8 mouse cellular contexts compared by ENCODE assay signal in genomic region chr4:106837964-106838363, GRCm38 (mm10). TPM values are rescaled to one million over a fixed set of nuclear protein-coding genes. Genes with fewer than 3 reads are reported as not detected.
DNase-seq lines count a peak whose midpoint lies in the region; ATAC-seq lines count a peak whose summit lies in the region.

No protein-coding gene starts in this region.

- peak; percentile 88 for DNase-seq in NIH3T3 (ENCODE audit: low read depth)
- DNase-seq in cerebellum, adult 9-11 months = peak; percentile 73
- peak; percentile 55 to 65 for DNase-seq in frontal cortex, postnatal 14 days (ENCODE audit: low spot score in 2 of 2)
- DNase-seq in hindbrain, embryonic 10.5 days (ENCODE audit: low spot score) = peak; percentile 74
- peak; percentile 57 to 70 for DNase-seq in layer of hippocampus, postnatal 14 days (ENCODE audit: low spot score in 2 of 2)
- peak; percentile 76 to 90 for DNase-seq in lung, postnatal 4 days
- DNase-seq in skeletal muscle tissue, adult 2 months (ENCODE audit: low read depth, low spot score) = peak; percentile 46

- H3K4me3 ChIP-seq in hindbrain, embryonic 10.5 days = peak overlapping the region; percentile 41

- H3K4me1 ChIP-seq in hindbrain, embryonic 10.5 days (replicated peaks) = peaks cover 73% of the 10 kb centered on the region

- 0% methylated on average over 17 of the region's 18 CpGs for WGBS in hindbrain, embryonic 10.5 days

- peak overlapping the region; percentile 98 for H3K27ac ChIP-seq in hindbrain, embryonic 10.5 days

- no peaks in the 10 kb centered on the region for H3K9me3 ChIP-seq in hindbrain, embryonic 10.5 days

- ATAC-seq in monocyte, adult 5-6 weeks (replicated peaks; ENCODE audit: insufficient number of reproducible peaks, low FRiP score, low TSS enrichment, poor library complexity, severe bottlenecking) = no peak

- H3K36me3 ChIP-seq in hindbrain, embryonic 10.5 days = no peaks in the 10 kb centered on the region

- peaks cover 15% of the 10 kb centered on the region for H3K27me3 ChIP-seq in hindbrain, embryonic 10.5 days (ENCODE audit: insufficient read depth, poor library complexity, severe bottlenecking)

RNA-seq across cellular contexts. Expression of gene Acot11, which starts 33.2 kb away (rescaled TPM):
- 1.8 and 2.2 TPM in 2 replicates for polyA plus RNA-seq in hindbrain, embryonic 10.5 days (2016; fragmentation: Nextera tagmentation; extraction: Ambion mirVana)
- 10 to 100 TPM; 43.7 to 53.3 TPM for total RNA-seq in layer of hippocampus, postnatal 14 days (2021)
- 6.8 to 11.0 TPM (median 8.8 TPM) in 3 replicates for total RNA-seq in monocyte, adult 5-6 weeks (2017)
